Mouse (Mus musculus) heart, embryonic 13.5 days (tissue): Measurements from ENCODE around the gene Pttg1. TPM values are rescaled to one million over a fixed set of nuclear protein-coding genes. Genes with fewer than 3 reads are reported as not detected.

Experiments used
- ATAC-seq: fragments of 200-750 bp; cut with Nextera tagmentation; 2 replicates; pipeline ENCODE4 v1.8.0; 2017; ENCODE audit warnings: moderate TSS enrichment; ENCODE audit not compliant: insufficient number of reproducible peaks, low FRiP score, low TSS enrichment; ENCODE audit errors: extremely low read depth
- H3K27ac ChIP-seq: fragments of 300-500 bp; sonication (generic); replicated peaks from 2 replicates; pipeline ENCODE4 v1.5.1; 2015; ENCODE audit warnings: moderate library complexity, mild to moderate bottlenecking, inconsistent platforms
- H3K27me3 ChIP-seq: fragments of 300-500 bp; sonication (generic); replicated peaks from 2 replicates; pipeline ENCODE4 v1.6.1; 2015; ENCODE audit warnings: mild to moderate bottlenecking, inconsistent platforms
- H3K36me3 ChIP-seq: fragments of 300-500 bp; sonication (generic); 2 replicates; pipeline ENCODE4 v1.6.1; 2015; ENCODE audit warnings: mild to moderate bottlenecking, inconsistent platforms
- H3K4me1 ChIP-seq: fragments of 300-500 bp; sonication (generic); 2 replicates; pipeline ENCODE4 v1.6.1; 2015; ENCODE audit warnings: inconsistent platforms
- H3K4me2 ChIP-seq: fragments of 300-500 bp; sonication (generic); 2 replicates; pipeline ENCODE4 v1.6.1; 2015; ENCODE audit warnings: inconsistent platforms, mild to moderate bottlenecking, moderate library complexity
- H3K4me3 ChIP-seq: fragments of 300-500 bp; sonication (generic); 2 replicates; pipeline ENCODE4 v1.5.1; 2015; ENCODE audit warnings: moderate library complexity, mild to moderate bottlenecking, inconsistent platforms
- H3K9ac ChIP-seq: fragments of 300-500 bp; sonication (generic); 2 replicates; pipeline ENCODE4 v1.6.1; 2015; ENCODE audit warnings: inconsistent platforms, mild to moderate bottlenecking, moderate library complexity
- H3K9me3 ChIP-seq: fragments of 300-500 bp; sonication (generic); 2 replicates; pipeline ENCODE4 v1.6.1; 2016; ENCODE audit warnings: inconsistent platforms
- WGBS: fragments of 180-500 bp; shearing (Covaris S2); methylation state at CpG from one replicate; pipeline ENCODE4 v1.1.7; 2015; ENCODE audit warnings: mixed read lengths; 5-methylcytosine and 5-hydroxymethylcytosine counted together
- polyA plus RNA-seq: library from polyadenylated mRNA; unstranded; fragments of >200 nt; fragmentation: Nextera tagmentation; extraction: Ambion mirVana; gene quantifications from 2 replicates; pipeline ENCODE4 v1.2.1, GENCODE M21; 2015

Gene Pttg1
- polyA plus RNA-seq, result 113 and 117 TPM in 2 replicates

- H3K9me3 ChIP-seq, result no peaks in the 10 kb centered on the region
- peak within 1 kb of the TSS; percentile 70 for H3K4me2 ChIP-seq
- WGBS, result 2% methylated on average over 27 of the region's 27 CpGs
- H3K9ac ChIP-seq, result peak within 1 kb of the TSS; percentile 86
- H3K36me3 ChIP-seq, result peaks cover 31% of the 10 kb centered on the region
- peaks cover 13% of the 10 kb centered on the region for H3K4me1 ChIP-seq
- H3K4me3 ChIP-seq, result peak within 1 kb of the TSS; percentile 70
- peak; percentile 91 for ATAC-seq
- H3K27ac ChIP-seq, result peak within 1 kb of the TSS; percentile 78
- H3K27me3 ChIP-seq, result no peaks in the 10 kb centered on the region
These were observed at the start of gene Pttg1 for GRCm38 (mm10) chr11:43425824-43426413. TSS of gene Pttg1 (minus strand) at chr11:43426251.

GRCm38 (mm10) chr11:43474225-43474774, 48.2 kb upstream of the Pttg1 start, which contains the start of gene C1qtnf2:
TSS of gene C1qtnf2 (plus strand) at chr11:43474276.
- peaks cover 3% of the 10 kb centered on the region; the same call in 1 of the 2 replicates for H3K27me3 ChIP-seq
- H3K4me1 ChIP-seq, result peaks cover 26% of the 10 kb centered on the region
- H3K36me3 ChIP-seq, result no peaks in the 10 kb centered on the region
- no peaks in the 10 kb centered on the region for H3K9me3 ChIP-seq
- WGBS, result 5% methylated on average over 24 of the region's 24 CpGs
- ATAC-seq, result no peak
- peak within 1 kb of the TSS; percentile 82 for H3K4me2 ChIP-seq
- H3K4me3 ChIP-seq, result peak within 1 kb of the TSS; percentile 49
- H3K9ac ChIP-seq, result peak within 1 kb of the TSS; percentile 72
- H3K27ac ChIP-seq, result no peak within 1 kb of the TSS

- Histone ChIP-seq H3K4me2 (peak overlapping the region; percentile 82), H3K27ac (no peak overlapping the region), H3K27me3 (peaks cover 3% of the 10 kb centered on the region; the same call in 1 of the 2 replicates), H3K36me3 (no peaks in the 10 kb centered on the region), H3K9ac (peak overlapping the region; percentile 72), H3K4me1 (peaks cover 20% of the 10 kb centered on the region), H3K9me3 (no peaks in the 10 kb centered on the region), H3K4me3 (peak overlapping the region; percentile 49)
- WGBS, result 46% methylated on average over 15 of the region's 15 CpGs
- no peak for ATAC-seq
These were observed 47.7 kb upstream of the Pttg1 start for GRCm38 (mm10) chr11:43473635-43474224.

- no peak overlapping the region for H3K27ac ChIP-seq
- no peak for ATAC-seq
- peaks cover 20% of the 10 kb centered on the region for H3K4me1 ChIP-seq
- peaks cover 3% of the 10 kb centered on the region; the same call in 1 of the 2 replicates for H3K27me3 ChIP-seq
- H3K4me3 ChIP-seq, result no peak overlapping the region
- no peaks in the 10 kb centered on the region for H3K36me3 ChIP-seq
- WGBS, result 83% methylated on average over 1 of the region's 1 CpGs
- H3K9me3 ChIP-seq, result no peaks in the 10 kb centered on the region
- H3K9ac ChIP-seq, result no peak overlapping the region
- no peak overlapping the region for H3K4me2 ChIP-seq
These were observed 47.1 kb upstream of the Pttg1 start for GRCm38 (mm10) chr11:43473115-43473514.

- Histone ChIP-seq H3K27me3 (peaks cover 3% of the 10 kb centered on the region; the same call in 1 of the 2 replicates), H3K36me3 (no peaks in the 10 kb centered on the region), H3K9ac (no peak overlapping the region), H3K4me3 (no peak overlapping the region), H3K9me3 (no peaks in the 10 kb centered on the region), H3K4me1 (peaks cover 20% of the 10 kb centered on the region), H3K27ac (no peak overlapping the region), H3K4me2 (no peak overlapping the region)
- 57% methylated on average over 6 of the region's 6 CpGs for WGBS
- no peak for ATAC-seq
These were observed 45.1 kb upstream of the Pttg1 start for GRCm38 (mm10) chr11:43470881-43471820.

GRCm38 (mm10) chr11:43470118-43470517, 44.1 kb upstream of the Pttg1 start:
- Histone ChIP-seq H3K4me3 (no peak overlapping the region), H3K27ac (peak overlapping the region; percentile 65), H3K4me1 (peaks cover 20% of the 10 kb centered on the region), H3K36me3 (no peaks in the 10 kb centered on the region), H3K27me3 (peaks cover 3% of the 10 kb centered on the region; the same call in 1 of the 2 replicates), H3K9ac (no peak overlapping the region), H3K4me2 (no peak overlapping the region), H3K9me3 (no peaks in the 10 kb centered on the region)
- no peak for ATAC-seq
- 28% methylated on average over 5 of the region's 5 CpGs for WGBS

GRCm38 (mm10) chr11:43463204-43463603, 37.2 kb upstream of the Pttg1 start:
- H3K4me3 ChIP-seq, result no peak overlapping the region
- no peak for ATAC-seq
- H3K9me3 ChIP-seq, result no peaks in the 10 kb centered on the region
- H3K9ac ChIP-seq, result no peak overlapping the region
- no peaks in the 10 kb centered on the region for H3K4me1 ChIP-seq
- no peaks in the 10 kb centered on the region for H3K36me3 ChIP-seq
- 86% methylated on average over 25 of the region's 25 CpGs for WGBS
- no peak overlapping the region for H3K4me2 ChIP-seq
- H3K27ac ChIP-seq, result no peak overlapping the region
- H3K27me3 ChIP-seq, result no peaks in the 10 kb centered on the region

- no peak overlapping the region for H3K9ac ChIP-seq
- no peaks in the 10 kb centered on the region for H3K27me3 ChIP-seq
- H3K27ac ChIP-seq, result no peak overlapping the region
- ATAC-seq, result no peak
- no peak overlapping the region for H3K4me3 ChIP-seq
- H3K9me3 ChIP-seq, result no peaks in the 10 kb centered on the region
- H3K36me3 ChIP-seq, result peaks cover 5% of the 10 kb centered on the region
- no peaks in the 10 kb centered on the region for H3K4me1 ChIP-seq
- WGBS, result 72% methylated on average over 2 of the region's 2 CpGs
- no peak overlapping the region for H3K4me2 ChIP-seq
These were observed 26.2 kb upstream of the Pttg1 start for GRCm38 (mm10) chr11:43452266-43452665.

GRCm38 (mm10) chr11:43451322-43451721, 25.3 kb upstream of the Pttg1 start:
- no peak for ATAC-seq
- H3K36me3 ChIP-seq, result peaks cover 15% of the 10 kb centered on the region
- no peak overlapping the region for H3K9ac ChIP-seq
- H3K4me1 ChIP-seq, result no peaks in the 10 kb centered on the region
- no peak overlapping the region for H3K4me3 ChIP-seq
- H3K27me3 ChIP-seq, result no peaks in the 10 kb centered on the region
- no peaks in the 10 kb centered on the region for H3K9me3 ChIP-seq
- H3K4me2 ChIP-seq, result no peak overlapping the region
- H3K27ac ChIP-seq, result no peak overlapping the region
- 56% methylated on average over 4 of the region's 4 CpGs for WGBS

GRCm38 (mm10) chr11:43449916-43450315, 23.9 kb upstream of the Pttg1 start:
- Histone ChIP-seq H3K9me3 (no peaks in the 10 kb centered on the region), H3K4me1 (no peaks in the 10 kb centered on the region), H3K9ac (no peak overlapping the region), H3K27me3 (no peaks in the 10 kb centered on the region), H3K4me2 (no peak overlapping the region), H3K4me3 (no peak overlapping the region), H3K27ac (no peak overlapping the region), H3K36me3 (peaks cover 29% of the 10 kb centered on the region)
- ATAC-seq, result no peak
- WGBS, result 76% methylated on average over 2 of the region's 2 CpGs

- Histone ChIP-seq H3K4me3 (no peak overlapping the region), H3K27me3 (no peaks in the 10 kb centered on the region), H3K4me1 (no peaks in the 10 kb centered on the region), H3K9ac (no peak overlapping the region), H3K36me3 (peaks cover 96% of the 10 kb centered on the region), H3K4me2 (no peak overlapping the region), H3K27ac (no peak overlapping the region), H3K9me3 (no peaks in the 10 kb centered on the region)
- WGBS, result 91% methylated on average over 13 of the region's 13 CpGs
- ATAC-seq, result no peak
These were observed 17.1 kb upstream of the Pttg1 start for GRCm38 (mm10) chr11:43443183-43443582.
